Mouse (Mus musculus) ES-E14 (cell line): ENCODE measurements around the gene Spon2. TPM values are rescaled to one million over a fixed set of nuclear protein-coding genes. Genes with fewer than 3 reads are reported as not detected.
A peak's percentile ranks its signal among the peaks of the same experiment; 100 is the strongest.

Experiments
- DNase-seq: peaks from one replicate; pipeline ENCODE4 v3.0.0-alpha.2; 2013; ENCODE audit warnings: low read depth, low spot score
- H3K27ac ChIP-seq: 2 replicates; pipeline ENCODE4 v1.5.1; 2012; ENCODE audit warnings: low read depth, mild to moderate bottlenecking, low read length, moderate library complexity, mixed read lengths; ENCODE audit not compliant: poor library complexity, insufficient read depth, severe bottlenecking
- H3K36me3 ChIP-seq: 2 replicates; pipeline ENCODE4 v1.6.1; 2012; ENCODE audit warnings: mild to moderate bottlenecking, low read length, moderate library complexity, mixed read lengths; ENCODE audit not compliant: control insufficient read depth, poor library complexity, insufficient read depth, severe bottlenecking
- H3K4me1 ChIP-seq, 2 experiments: fragments of 150-350 bp in 1 of 2; sonication (generic) in 1 of 2; 2 replicates each; pipeline ENCODE4 v1.6.1; 2012; ENCODE audit warnings: low read length in 2 of 2, mild to moderate bottlenecking in 1 of 2, mixed read lengths in 1 of 2; ENCODE audit not compliant: control insufficient read depth in 2 of 2, insufficient read depth in 2 of 2, poor library complexity in 1 of 2
- H3K4me3 ChIP-seq, 2 experiments: fragments of 150-350 bp in 1 of 2; sonication (generic) in 1 of 2; 2 replicates each; pipeline ENCODE4 v1.5.1; 2012; ENCODE audit warnings: low read length in 2 of 2, low read depth in 1 of 2, mild to moderate bottlenecking in 1 of 2, mixed read lengths in 1 of 2; ENCODE audit not compliant: insufficient read depth in 1 of 2, poor library complexity in 1 of 2, severe bottlenecking in 1 of 2
- H3K9ac ChIP-seq: 2 replicates; pipeline ENCODE4 v1.6.1; 2012; ENCODE audit warnings: low read depth, mild to moderate bottlenecking, low read length, mixed read lengths; ENCODE audit not compliant: poor library complexity, insufficient read depth, severe bottlenecking
- H3K9me3 ChIP-seq: fragments of 150-350 bp; sonication (generic); 2 replicates; pipeline ENCODE4 v1.6.1; 2012; ENCODE audit warnings: low read depth, mild to moderate bottlenecking, low read length; ENCODE audit not compliant: control insufficient read depth, insufficient read depth
- CHD2 ChIP-seq: IDR thresholded peaks from 2 replicates; pipeline ENCODE4 v1.6.1; 2014; ENCODE audit warnings: mild to moderate bottlenecking, low read depth, low read length, inconsistent platforms
- HCFC1 ChIP-seq: IDR thresholded peaks from 2 replicates; pipeline ENCODE4 v1.6.1; 2012; ENCODE audit warnings: low read length, inconsistent platforms, borderline replicate concordance; ENCODE audit not compliant: insufficient read depth
- MAFK ChIP-seq: IDR thresholded peaks from 2 replicates; pipeline ENCODE4 v1.6.1; 2014; ENCODE audit warnings: mild to moderate bottlenecking, low read depth, low read length, inconsistent platforms; ENCODE audit not compliant: insufficient read depth
- ZC3H11A ChIP-seq: IDR thresholded peaks from 2 replicates; pipeline ENCODE4 v1.6.1; 2012; ENCODE audit warnings: low read depth, mild to moderate bottlenecking, inconsistent platforms, low read length, borderline replicate concordance
- ZNF384 ChIP-seq: IDR thresholded peaks from 2 replicates; pipeline ENCODE4 v1.6.1; 2012; ENCODE audit warnings: low read depth, low read length, inconsistent platforms
- in situ Hi-C, 2 experiments: fragments of 600-800 bp; cut with MboI; formaldehyde crosslinking; loops; one replicate each; pipeline ENCODE4 v1.15.1; 2025; ENCODE audit warnings: low sequenced_read_pairs in 2 of 2, inconsistent platforms in 1 of 2; ENCODE audit not compliant: unreplicated experiment in 2 of 2
- total RNA-seq: library from RNA; depleted of rRNA; stranded (reverse); fragments of 300-350 nt; gene quantifications from 2 replicates; pipeline ENCODE4 v1.2.3, GENCODE M21; 2012

The Spon2 gene
- total RNA-seq, 1 experiment: 2.8 TPM

DNA sequence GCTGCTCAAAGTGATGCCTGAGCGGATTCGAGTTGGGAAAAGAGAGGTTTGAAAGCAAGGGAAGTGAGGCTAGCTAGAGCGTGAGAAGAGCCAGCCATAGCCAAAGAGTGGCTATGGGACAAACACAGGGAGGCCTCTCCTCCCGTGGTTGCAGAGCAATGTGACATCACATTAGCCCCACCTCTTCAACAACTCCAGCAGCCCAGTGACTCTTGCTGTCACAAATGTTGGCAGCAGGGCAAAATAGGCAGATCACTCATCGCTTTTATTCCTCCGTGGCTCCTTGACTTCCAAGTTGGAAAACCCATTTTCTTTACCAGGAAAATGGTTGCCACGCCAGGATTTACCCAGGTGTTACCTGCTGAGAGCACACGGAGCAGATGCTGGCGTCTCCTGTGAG is 11.1 kb downstream of the Spon2 start:
- no peak overlapping the region for H3K4me3 ChIP-seq
- TF ChIP-seq ZC3H11A (no peak), CHD2 (no peak), HCFC1 (no peak), ZNF384 (no peak), MAFK (no peak)
- no peak overlapping the region for H3K9ac ChIP-seq
- no peak for DNase-seq
- in situ Hi-C loops: no loop called here
- no peaks in the 10 kb centered on the region for H3K36me3 ChIP-seq
- H3K9me3 ChIP-seq: no peaks in the 10 kb centered on the region
- no peak overlapping the region for H3K27ac ChIP-seq
- H3K4me1 ChIP-seq: no peaks in the 10 kb centered on the region

GRCm38 (mm10) chr5:33206328-33206727 is 11.9 kb downstream of the Spon2 start:
- in situ Hi-C loops: no loop called here
- no peak for TF ChIP-seq HCFC1
- no peak for TF ChIP-seq ZNF384
- TF ChIP-seq CHD2: no peak
- no peak for TF ChIP-seq ZC3H11A
- no peak for TF ChIP-seq MAFK
- H3K4me1 ChIP-seq: no peaks in the 10 kb centered on the region
- no peaks in the 10 kb centered on the region for H3K36me3 ChIP-seq
- no peak overlapping the region for H3K4me3 ChIP-seq
- no peak overlapping the region for H3K9ac ChIP-seq
- H3K9me3 ChIP-seq: no peaks in the 10 kb centered on the region
- DNase-seq: no peak
- no peak overlapping the region for H3K27ac ChIP-seq

DNA sequence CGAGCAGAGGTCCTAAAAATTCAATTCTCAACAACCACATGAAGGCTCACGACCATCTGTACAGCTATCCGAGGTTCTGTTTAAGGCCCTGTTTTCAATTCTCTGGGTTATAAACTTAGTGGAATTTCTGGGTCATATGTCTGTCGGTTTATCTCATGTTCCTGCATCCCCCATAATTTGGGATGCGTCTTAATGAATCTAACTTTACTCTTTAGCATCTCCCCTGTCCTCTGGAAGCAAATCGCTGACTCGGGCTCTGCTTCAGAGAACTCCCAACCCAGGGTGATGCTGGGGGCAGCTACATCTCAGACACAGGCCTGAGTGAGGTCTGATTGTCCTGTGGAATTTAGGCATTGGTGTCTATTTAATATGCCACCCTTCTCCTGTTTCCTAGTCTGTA is 14.0 kb downstream of the Spon2 start:
- Histone ChIP-seq H3K4me3 (no peak overlapping the region), H3K4me1 (no peaks in the 10 kb centered on the region), H3K36me3 (no peaks in the 10 kb centered on the region), H3K9ac (no peak overlapping the region), H3K9me3 (no peaks in the 10 kb centered on the region), H3K27ac (no peak overlapping the region)
- no peak for TF ChIP-seq ZC3H11A
- no peak for TF ChIP-seq MAFK
- no peak for TF ChIP-seq ZNF384
- in situ Hi-C loops: no loop called here
- DNase-seq: no peak

DNA sequence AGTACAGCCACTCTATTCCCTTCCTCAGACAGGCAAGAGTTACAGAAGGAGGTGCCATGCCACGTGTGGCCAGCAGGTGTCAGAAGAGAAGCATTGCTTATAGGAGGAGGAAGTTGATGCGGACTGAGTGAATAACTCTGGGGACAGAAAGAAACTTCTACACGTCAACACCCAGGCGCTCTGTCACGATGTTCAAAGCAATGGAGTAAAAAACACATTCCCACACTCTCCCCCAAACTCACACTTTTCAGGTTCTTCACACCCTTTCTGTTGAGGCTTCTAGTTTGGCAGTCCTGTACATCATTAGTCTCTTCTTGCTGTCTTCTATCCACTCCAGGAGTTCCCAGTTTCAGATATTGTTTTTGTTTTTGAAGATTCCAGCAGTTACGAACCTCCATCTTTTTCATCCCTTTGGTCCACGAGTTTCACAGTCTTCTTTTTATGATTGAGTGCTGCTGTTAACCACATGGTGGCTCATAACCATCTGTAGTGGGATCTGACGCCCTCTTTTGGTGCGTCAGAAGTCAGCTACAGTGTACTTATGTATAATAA is 14.5 kb downstream of the Spon2 start:
- Histone ChIP-seq H3K9ac (no peak overlapping the region), H3K4me3 (no peak overlapping the region), H3K27ac (no peak overlapping the region), H3K4me1 (no peaks in the 10 kb centered on the region), H3K9me3 (no peaks in the 10 kb centered on the region), H3K36me3 (no peaks in the 10 kb centered on the region)
- in situ Hi-C loops: no loop called here
- DNase-seq: peak; percentile 76
- TF ChIP-seq ZNF384 (no peak), CHD2 (no peak), MAFK (no peak), HCFC1 (no peak), ZC3H11A (peak; percentile 79; the same call in 1 of the 2 replicates)

DNA sequence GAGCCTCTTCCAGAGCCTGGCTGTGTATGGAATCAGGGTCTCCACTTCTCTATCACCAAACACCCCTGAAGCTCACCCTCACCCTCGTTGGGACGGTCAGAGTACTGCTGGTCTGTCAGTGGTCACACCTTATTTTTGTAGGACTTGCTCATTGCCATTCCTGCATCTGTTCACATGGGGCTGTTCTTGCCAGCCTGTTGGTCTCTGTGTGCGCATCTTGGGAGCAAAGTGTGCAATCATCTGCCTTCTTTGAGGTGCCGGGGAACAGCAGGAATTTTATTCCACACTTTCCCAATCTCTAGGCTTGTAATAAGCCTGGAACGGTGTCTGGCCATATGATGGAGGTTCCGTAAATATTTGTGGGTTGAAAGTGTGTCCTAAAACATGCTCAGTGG is 15.1 kb downstream of the Spon2 start:
- H3K9me3 ChIP-seq: no peaks in the 10 kb centered on the region
- H3K36me3 ChIP-seq: no peaks in the 10 kb centered on the region
- in situ Hi-C loops: no loop called here
- TF ChIP-seq HCFC1 (no peak), CHD2 (no peak), ZC3H11A (no peak), MAFK (no peak), ZNF384 (no peak)
- no peak overlapping the region for H3K27ac ChIP-seq
- no peaks in the 10 kb centered on the region for H3K4me1 ChIP-seq
- no peak overlapping the region for H3K4me3 ChIP-seq
- no peak overlapping the region for H3K9ac ChIP-seq
- no peak for DNase-seq
